Mouse (Mus musculus) heart, embryonic 14.5 days (tissue): ENCODE data around the gene Padi3. TPM values are rescaled to one million over a fixed set of nuclear protein-coding genes. Genes with fewer than 3 reads are reported as not detected.

Experiments used
- ATAC-seq: fragments of 200-750 bp; cut with Nextera tagmentation; 2 replicates; pipeline ENCODE4 v1.8.0; 2017; ENCODE audit warnings: low read depth, moderate TSS enrichment; ENCODE audit not compliant: insufficient number of reproducible peaks, insufficient read depth, low FRiP score
- H3K27ac ChIP-seq, 2 experiments: fragments of 200-500 bp in 1 of 2; fragments of 300-500 bp in 1 of 2; sonication (generic) in 1 of 2; replicated peaks in 1 of 2; 2 replicates each; pipeline ENCODE4 v1.5.1; 2012 to 2014; ENCODE audit warnings: low read depth in 2 of 2, low read length in 2 of 2, control low read depth in 1 of 2, mild to moderate bottlenecking in 1 of 2, mixed read lengths in 1 of 2; ENCODE audit not compliant: control insufficient read depth in 1 of 2, insufficient read depth in 1 of 2
- H3K27me3 ChIP-seq: fragments of 300-500 bp; sonication (generic); 2 replicates; pipeline ENCODE4 v1.6.1; 2014; ENCODE audit warnings: mild to moderate bottlenecking, low read length, control low read depth; ENCODE audit not compliant: control insufficient read depth, insufficient read depth
- H3K36me3 ChIP-seq: fragments of 300-500 bp; sonication (generic); 2 replicates; pipeline ENCODE4 v1.6.1; 2014; ENCODE audit warnings: mild to moderate bottlenecking, control low read depth, low read length, mixed read lengths; ENCODE audit not compliant: control insufficient read depth, insufficient read depth
- H3K4me1 ChIP-seq, 2 experiments: fragments of 200-500 bp in 1 of 2; fragments of 300-500 bp in 1 of 2; sonication (generic) in 1 of 2; 2 replicates each; pipeline ENCODE4 v1.6.1; 2012 to 2014; ENCODE audit warnings: low read length in 2 of 2, control low read depth in 1 of 2, mixed read lengths in 1 of 2; ENCODE audit not compliant: control insufficient read depth in 2 of 2, insufficient read depth in 2 of 2
- H3K4me2 ChIP-seq: fragments of 300-500 bp; sonication (generic); 2 replicates; pipeline ENCODE4 v1.6.1; 2014; ENCODE audit warnings: mild to moderate bottlenecking, low read length
- H3K4me3 ChIP-seq, 2 experiments: fragments of 200-500 bp in 1 of 2; fragments of 300-500 bp in 1 of 2; sonication (generic) in 1 of 2; 2 replicates each; pipeline ENCODE4 v1.5.1; 2012 to 2014; ENCODE audit warnings: low read length in 2 of 2, mild to moderate bottlenecking in 2 of 2, control low read depth in 1 of 2, low read depth in 1 of 2, moderate library complexity in 1 of 2; ENCODE audit not compliant: control insufficient read depth in 1 of 2, insufficient read depth in 1 of 2
- H3K9ac ChIP-seq: fragments of 300-500 bp; sonication (generic); 2 replicates; pipeline ENCODE4 v1.6.1; 2014; ENCODE audit warnings: mild to moderate bottlenecking, low read length
- H3K9me3 ChIP-seq: fragments of 300-500 bp; sonication (generic); 2 replicates; pipeline ENCODE4 v1.6.1; 2016; ENCODE audit warnings: low read length, control low read depth; ENCODE audit not compliant: control insufficient read depth
- WGBS: fragments of 180-500 bp; shearing (Covaris S2); extraction: QIAGEN DNeasy Blood & Tissue Kit; methylation state at CpG from one replicate; pipeline ENCODE4 v1.1.7; 2014; 5-methylcytosine and 5-hydroxymethylcytosine counted together
- polyA plus RNA-seq: library from polyadenylated mRNA; unstranded; fragments of >200 nt; fragmentation: Nextera tagmentation; extraction: Ambion mirVana; gene quantifications from 2 replicates; pipeline ENCODE4 v1.2.1, GENCODE M21; 2014

The Padi3 gene
- polyA plus RNA-seq, 1 experiment from 2014 or later = not detected

GRCm38 (mm10) chr4:140747978-140748377 is 62.5 kb downstream of the Padi3 start:
- Histone ChIP-seq H3K4me2 (peak overlapping the region; percentile 45), H3K4me3 (no peak overlapping the region), H3K9ac (peak overlapping the region; percentile 62), H3K36me3 (no peaks in the 10 kb centered on the region), H3K4me1 (peaks cover 15 to 28% of the 10 kb centered on the region in 2 experiments), H3K27ac (peak overlapping the region; percentile 86 to 92), H3K9me3 (no peaks in the 10 kb centered on the region), H3K27me3 (no peaks in the 10 kb centered on the region)
- 6% methylated on average over 12 of the region's 12 CpGs for WGBS
- peak; percentile 79 for ATAC-seq

- Histone ChIP-seq H3K27ac (no peak overlapping the region), H3K9ac (no peak overlapping the region), H3K36me3 (no peaks in the 10 kb centered on the region), H3K4me1 (peaks cover 13 to 21% of the 10 kb centered on the region in 2 experiments), H3K4me3 (no peak overlapping the region), H3K27me3 (no peaks in the 10 kb centered on the region), H3K9me3 (no peaks in the 10 kb centered on the region), H3K4me2 (no peak overlapping the region)
- no peak for ATAC-seq
- 23% methylated on average over 3 of the region's 3 CpGs for WGBS
Measured at GRCm38 (mm10) chr4:140744654-140745053, 65.8 kb downstream of the Padi3 start.

GRCm38 (mm10) chr4:140743086-140743485 is 67.4 kb downstream of the Padi3 start:
- Histone ChIP-seq H3K27me3 (no peaks in the 10 kb centered on the region), H3K4me2 (no peak overlapping the region), H3K4me3 (no peak overlapping the region), H3K9me3 (no peaks in the 10 kb centered on the region), H3K36me3 (no peaks in the 10 kb centered on the region), H3K4me1 (peaks cover 7 to 13% of the 10 kb centered on the region in 2 experiments), H3K9ac (no peak overlapping the region), H3K27ac (no peak overlapping the region)
- ATAC-seq = no peak
- 14% methylated on average over 4 of the region's 4 CpGs for WGBS

GRCm38 (mm10) chr4:140742543-140742942 is 67.9 kb downstream of the Padi3 start, which contains the start of gene Padi6:
Padi6 (minus strand) TSS chr4:140742643.
- H3K27ac ChIP-seq = no peak within 1 kb of the TSS
- peaks cover 3 to 8% of the 10 kb centered on the region in 2 experiments for H3K4me1 ChIP-seq
- no peaks in the 10 kb centered on the region for H3K36me3 ChIP-seq
- no peak within 1 kb of the TSS for H3K4me3 ChIP-seq
- no peak within 1 kb of the TSS for H3K4me2 ChIP-seq
- H3K27me3 ChIP-seq = no peaks in the 10 kb centered on the region
- WGBS = 76% methylated on average over 2 of the region's 2 CpGs
- H3K9me3 ChIP-seq = no peaks in the 10 kb centered on the region
- H3K9ac ChIP-seq = no peak within 1 kb of the TSS
- ATAC-seq = no peak

GRCm38 (mm10) chr4:140741401-140741800 is 69.0 kb downstream of the Padi3 start:
- Histone ChIP-seq H3K4me1 (peaks cover 0 to 3% of the 10 kb centered on the region in 2 experiments; a peak in 2 of 4 replicates), H3K9me3 (no peaks in the 10 kb centered on the region), H3K36me3 (no peaks in the 10 kb centered on the region), H3K27ac (no peak overlapping the region), H3K4me2 (no peak overlapping the region), H3K4me3 (no peak overlapping the region), H3K9ac (no peak overlapping the region), H3K27me3 (no peaks in the 10 kb centered on the region)
- no peak for ATAC-seq
- WGBS = 85% methylated on average over 6 of the region's 6 CpGs

GRCm38 (mm10) chr4:140740655-140741054 is 69.8 kb downstream of the Padi3 start:
- H3K27me3 ChIP-seq = no peaks in the 10 kb centered on the region
- H3K9ac ChIP-seq = no peak overlapping the region
- no peak overlapping the region for H3K27ac ChIP-seq
- no peaks in the 10 kb centered on the region for H3K36me3 ChIP-seq
- H3K4me3 ChIP-seq = no peak overlapping the region
- H3K4me1 ChIP-seq = peaks cover 0 to 3% of the 10 kb centered on the region in 2 experiments; a peak in 2 of 4 replicates
- no peak overlapping the region for H3K4me2 ChIP-seq
- 87% methylated on average over 11 of the region's 11 CpGs for WGBS
- ATAC-seq = no peak
- no peaks in the 10 kb centered on the region for H3K9me3 ChIP-seq

Other genes starting within 250 kb of the Padi3 start
- gene Arhgef10l, start 144.6 kb downstream of the Padi3 start, polyA plus RNA-seq = 14.2 and 15.9 TPM in 2 replicates
- 15.1 and 16.1 TPM in 2 replicates for gene Rcc2, start 110.1 kb downstream of the Padi3 start, polyA plus RNA-seq
- gene Padi6, start 68.0 kb downstream of the Padi3 start, polyA plus RNA-seq = not detected in 2 replicates
- 1.9 and 2.1 TPM in 2 replicates for gene Padi4, start 36.4 kb downstream of the Padi3 start, polyA plus RNA-seq
- gene Padi1, start 35.1 kb upstream of the Padi3 start, polyA plus RNA-seq = 0.09 TPM in 1 of 2 replicates, not detected in the other
- gene Padi2, start 95.7 kb upstream of the Padi3 start, polyA plus RNA-seq = 0.89 and 1.2 TPM in 2 replicates
- gene Sdhb, start 150.6 kb upstream of the Padi3 start, polyA plus RNA-seq = 1,003 and 1,015 TPM in 2 replicates
- gene Atp13a2, start 176.2 kb upstream of the Padi3 start, polyA plus RNA-seq = 24.7 and 27.2 TPM in 2 replicates
- 243 and 295 TPM in 2 replicates for gene Mfap2, start 199.8 kb upstream of the Padi3 start, polyA plus RNA-seq
- 3.3 and 4.4 TPM in 2 replicates for gene Crocc, start 249.9 kb upstream of the Padi3 start, polyA plus RNA-seq